Mouse (Mus musculus): ENCODE results near the gene Tsc22d3.

DNA sequence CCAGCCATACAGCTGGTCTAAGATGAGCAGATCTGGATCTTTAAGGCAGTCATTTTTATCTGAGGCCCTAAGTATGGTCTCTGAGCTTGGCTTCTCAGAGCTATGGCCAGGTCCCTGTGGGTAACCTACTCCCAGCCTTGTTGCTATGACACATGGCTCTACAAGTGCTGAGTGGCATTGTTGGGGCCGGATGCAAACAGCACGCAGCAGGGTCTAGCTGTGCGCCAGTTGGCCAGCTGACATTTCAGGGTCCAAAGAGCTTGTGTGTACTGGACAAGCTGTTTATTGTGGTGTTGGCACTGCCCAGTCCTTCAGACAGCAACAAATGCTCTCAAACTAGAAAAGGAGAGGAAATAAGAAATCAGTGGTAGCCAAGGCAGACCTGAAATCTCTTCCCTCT, 35.2 kb downstream of the Tsc22d3 start:
- TF ChIP-seq POLR2A (IDR thresholded peaks at IDR 0.05; ENCODE audit: low read depth, low read length) (no peak), CTCF (IDR thresholded peaks at IDR 0.05; ENCODE audit: extremely low read depth, insufficient read length, insufficient replicate concordance, low read depth, low read length) (no peak)
